Mouse (Mus musculus): Measurements from ENCODE around the gene Farsa. TPM values are rescaled to one million over a fixed set of nuclear protein-coding genes. Genes with fewer than 3 reads are reported as not detected.
A peak's percentile ranks its signal among the peaks of the same experiment; 100 is the strongest.

The Farsa gene
- polyA plus RNA-seq, 1 experiment from 2014 or later: 126 TPM

DNA sequence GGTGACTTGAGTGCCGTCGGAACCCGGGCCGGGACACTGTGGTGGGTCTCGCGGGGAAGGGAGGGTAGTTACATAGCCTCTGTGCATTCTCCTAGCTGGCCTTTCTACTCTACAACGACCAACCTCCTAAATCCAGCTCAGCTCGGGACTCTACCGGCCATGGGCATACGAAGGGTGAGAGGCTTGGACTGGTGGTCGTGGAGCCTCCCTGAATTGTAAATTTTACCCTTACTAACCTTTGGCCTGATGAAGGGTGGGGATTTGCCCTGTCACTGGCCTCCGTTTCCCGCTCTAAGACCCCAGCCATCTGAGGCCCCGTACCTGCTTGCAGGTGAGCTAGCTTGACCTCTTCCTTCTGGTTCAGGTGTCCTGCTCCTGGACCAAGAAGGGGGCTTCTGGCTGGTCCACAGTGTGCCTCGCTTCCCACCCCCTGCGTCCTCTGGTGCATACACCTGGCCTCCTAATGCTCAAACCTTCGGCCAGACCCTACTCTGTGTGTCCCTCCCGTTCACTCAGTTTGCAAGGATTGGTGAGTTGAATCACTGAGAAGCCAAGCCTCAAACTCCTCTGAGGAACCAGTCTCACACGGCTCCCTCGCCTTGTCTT lies 52.5 kb downstream of the Farsa start:
- H3K27me3 ChIP-seq (replicated peaks): peaks cover 28% of the 10 kb centered on the region

DNA sequence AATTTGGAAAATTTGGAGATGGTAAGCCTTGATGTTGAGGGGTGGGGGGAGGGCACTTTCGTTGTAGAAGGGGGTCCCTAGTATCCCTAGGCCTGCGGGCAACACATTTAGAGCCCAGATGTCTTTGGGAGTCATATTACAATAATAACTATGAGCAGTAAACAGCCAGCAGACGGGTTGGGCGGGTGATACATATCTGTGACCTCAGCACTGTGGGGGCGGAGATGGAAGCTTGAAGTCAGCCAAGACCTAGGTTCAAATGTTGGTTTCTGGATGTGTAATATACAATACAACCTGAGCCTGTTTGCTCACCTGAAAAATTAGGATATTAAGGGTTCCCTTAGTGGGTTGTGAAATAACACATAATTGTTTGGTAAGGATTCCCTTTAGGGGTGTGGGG lies 53.2 kb downstream of the Farsa start:
- WGBS: 94% methylated on average over 5 of the region's 5 CpGs
- Histone ChIP-seq H3K9me3 (no peaks in the 10 kb centered on the region), H3K4me1 (peaks cover 16% of the 10 kb centered on the region; the same call in 1 of the 2 replicates), H3K36me3 (replicated peaks) (peaks cover 30% of the 10 kb centered on the region), H3K4me3 (no peak overlapping the region), H3K9ac (no peak overlapping the region), H3K4me2 (no peak overlapping the region), H3K27ac (no peak overlapping the region), H3K27me3 (replicated peaks) (peaks cover 29% of the 10 kb centered on the region)
- no peak for ATAC-seq (replicated peaks)

More for the DNA sequence above, 52.5 kb downstream of the Farsa start:
- Histone ChIP-seq H3K36me3 (replicated peaks) (peaks cover 23% of the 10 kb centered on the region), H3K4me1 (peaks cover 16% of the 10 kb centered on the region; the same call in 1 of the 2 replicates), H3K4me2 (peak overlapping the region; percentile 50), H3K27ac (no peak overlapping the region), H3K9ac (no peak overlapping the region; the same call in 1 of the 2 replicates), H3K4me3 (peak overlapping the region; percentile 33), H3K9me3 (no peaks in the 10 kb centered on the region)
- WGBS: 49% methylated on average over 20 of the region's 20 CpGs
- ATAC-seq (replicated peaks): peak; percentile 18

GRCm38 (mm10) chr8:84910551-84910950 lies 53.8 kb downstream of the Farsa start:
- Histone ChIP-seq H3K4me1 (peaks cover 16% of the 10 kb centered on the region; the same call in 1 of the 2 replicates), H3K36me3 (replicated peaks) (peaks cover 36% of the 10 kb centered on the region), H3K4me2 (no peak overlapping the region), H3K27ac (no peak overlapping the region), H3K9me3 (no peaks in the 10 kb centered on the region), H3K27me3 (replicated peaks) (peaks cover 34% of the 10 kb centered on the region), H3K9ac (no peak overlapping the region), H3K4me3 (no peak overlapping the region)
- WGBS: 92% methylated on average over 6 of the region's 6 CpGs
- ATAC-seq (replicated peaks): no peak

DNA sequence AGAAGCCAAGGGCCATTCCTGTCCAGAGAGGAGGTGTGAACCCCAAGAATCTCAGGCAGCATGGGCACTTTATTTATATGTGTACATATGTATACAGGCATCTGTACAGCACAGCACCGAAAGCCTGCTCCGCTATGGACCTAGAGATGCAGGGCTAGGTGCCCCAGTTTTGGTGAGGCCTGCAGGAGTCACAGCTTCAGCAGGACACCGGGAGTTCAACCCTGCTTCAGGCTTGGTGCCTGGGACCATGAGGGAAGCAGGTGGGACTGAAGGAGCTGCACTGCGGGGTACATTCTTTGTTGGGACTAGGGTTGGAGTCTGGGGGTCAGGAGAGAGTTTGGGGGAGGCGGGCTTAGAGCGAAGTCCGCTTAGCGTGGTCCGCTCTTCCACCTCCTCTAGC lies 55.1 kb downstream of the Farsa start:
- Histone ChIP-seq H3K9ac (no peak overlapping the region), H3K4me1 (peaks cover 16% of the 10 kb centered on the region; the same call in 1 of the 2 replicates), H3K27ac (no peak overlapping the region), H3K9me3 (no peaks in the 10 kb centered on the region), H3K4me3 (no peak overlapping the region), H3K27me3 (replicated peaks) (peaks cover 35% of the 10 kb centered on the region), H3K36me3 (replicated peaks) (peaks cover 49% of the 10 kb centered on the region), H3K4me2 (no peak overlapping the region)
- WGBS: 81% methylated on average over 9 of the region's 9 CpGs
- ATAC-seq (replicated peaks): no peak

DNA sequence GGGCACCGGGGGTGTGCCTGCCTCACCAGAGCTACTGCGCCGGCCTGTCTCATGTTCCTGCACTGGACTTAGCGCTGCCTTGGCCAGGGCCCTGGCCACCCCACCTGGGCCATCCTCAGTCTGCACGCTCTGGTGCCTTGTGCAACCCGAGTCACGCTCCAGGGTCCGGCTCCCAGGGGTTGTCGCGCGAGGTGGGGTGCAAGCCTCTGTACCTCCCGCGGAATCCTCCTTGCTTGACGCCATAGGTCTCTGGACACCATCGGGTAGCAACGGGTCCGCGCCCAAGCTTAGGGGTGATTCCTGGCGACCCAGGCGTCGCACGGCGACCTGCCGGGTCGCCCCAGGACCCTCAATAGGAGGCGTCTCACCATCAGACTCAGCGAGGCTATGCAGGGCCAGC lies 55.6 kb downstream of the Farsa start:
- Histone ChIP-seq H3K4me2 (no peak overlapping the region), H3K9ac (no peak overlapping the region), H3K4me3 (no peak overlapping the region), H3K36me3 (replicated peaks) (peaks cover 53% of the 10 kb centered on the region), H3K9me3 (no peaks in the 10 kb centered on the region), H3K27ac (no peak overlapping the region), H3K4me1 (peaks cover 16% of the 10 kb centered on the region; the same call in 1 of the 2 replicates), H3K27me3 (replicated peaks) (peaks cover 35% of the 10 kb centered on the region)
- ATAC-seq (replicated peaks): no peak
- 18% methylated on average over 27 of the region's 27 CpGs for WGBS

DNA sequence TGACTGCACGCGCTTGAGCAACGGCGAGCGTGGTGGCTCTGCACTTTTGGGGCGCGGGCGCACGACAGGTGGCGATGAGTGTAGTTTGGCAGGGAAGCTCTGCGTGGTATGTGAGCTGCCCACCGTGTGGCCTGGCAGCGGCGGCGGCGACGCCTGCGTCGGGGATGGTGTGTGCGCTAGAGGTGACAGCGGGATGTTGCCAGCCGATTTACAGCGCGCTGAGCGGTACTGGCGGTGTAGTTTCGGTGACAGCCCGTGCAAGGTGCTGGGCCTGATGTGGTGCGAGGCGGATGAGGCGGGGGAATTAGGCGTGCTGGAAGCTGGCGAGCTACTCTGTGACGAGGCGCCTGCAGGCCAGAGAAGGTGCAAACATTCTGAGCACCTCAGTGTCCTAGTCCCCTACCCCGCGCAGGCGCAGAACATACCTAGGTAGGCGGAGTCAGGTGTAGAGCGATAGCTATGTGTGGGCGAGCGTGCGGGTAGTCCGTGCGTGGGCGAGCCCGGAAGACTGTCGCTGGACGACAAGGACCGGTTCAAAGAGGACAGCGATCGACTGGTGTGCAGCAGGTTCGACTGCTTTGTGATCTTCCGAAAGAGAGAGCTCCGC lies 56.2 kb downstream of the Farsa start:
- Histone ChIP-seq H3K36me3 (replicated peaks) (peaks cover 59% of the 10 kb centered on the region), H3K27me3 (replicated peaks) (peaks cover 35% of the 10 kb centered on the region), H3K4me1 (peaks cover 16% of the 10 kb centered on the region; the same call in 1 of the 2 replicates), H3K9ac (no peak overlapping the region), H3K4me3 (peak overlapping the region; percentile 15), H3K4me2 (peak overlapping the region; percentile 39), H3K27ac (no peak overlapping the region), H3K9me3 (no peaks in the 10 kb centered on the region)
- 6% methylated on average over 55 of the region's 55 CpGs for WGBS
- ATAC-seq (replicated peaks): no peak

- 24% methylated on average over 9 of the region's 9 CpGs for WGBS
- peaks cover 35% of the 10 kb centered on the region for H3K27me3 ChIP-seq (replicated peaks)
- H3K36me3 ChIP-seq (replicated peaks): peaks cover 64% of the 10 kb centered on the region
- H3K9me3 ChIP-seq: no peaks in the 10 kb centered on the region
- H3K9ac ChIP-seq: no peak overlapping the region
- peaks cover 14% of the 10 kb centered on the region; the same call in 1 of the 2 replicates for H3K4me1 ChIP-seq
- peak overlapping the region; percentile 39; the same call in 1 of the 2 replicates for H3K4me2 ChIP-seq
- H3K27ac ChIP-seq: no peak overlapping the region
- peak overlapping the region; percentile 15; the same call in 1 of the 2 replicates for H3K4me3 ChIP-seq
- ATAC-seq (replicated peaks): no peak
These were observed 56.7 kb downstream of the Farsa start for GRCm38 (mm10) chr8:84913502-84913900.

GRCm38 (mm10) chr8:84913960-84914359 lies 57.2 kb downstream of the Farsa start:
- Histone ChIP-seq H3K4me2 (no peak overlapping the region), H3K27me3 (replicated peaks) (peaks cover 35% of the 10 kb centered on the region), H3K36me3 (replicated peaks) (peaks cover 69% of the 10 kb centered on the region), H3K4me1 (peaks cover 9% of the 10 kb centered on the region; the same call in 1 of the 2 replicates), H3K4me3 (no peak overlapping the region), H3K9me3 (no peaks in the 10 kb centered on the region), H3K27ac (no peak overlapping the region), H3K9ac (no peak overlapping the region)
- WGBS: 24% methylated on average over 4 of the region's 4 CpGs
- no peak for ATAC-seq (replicated peaks)

DNA sequence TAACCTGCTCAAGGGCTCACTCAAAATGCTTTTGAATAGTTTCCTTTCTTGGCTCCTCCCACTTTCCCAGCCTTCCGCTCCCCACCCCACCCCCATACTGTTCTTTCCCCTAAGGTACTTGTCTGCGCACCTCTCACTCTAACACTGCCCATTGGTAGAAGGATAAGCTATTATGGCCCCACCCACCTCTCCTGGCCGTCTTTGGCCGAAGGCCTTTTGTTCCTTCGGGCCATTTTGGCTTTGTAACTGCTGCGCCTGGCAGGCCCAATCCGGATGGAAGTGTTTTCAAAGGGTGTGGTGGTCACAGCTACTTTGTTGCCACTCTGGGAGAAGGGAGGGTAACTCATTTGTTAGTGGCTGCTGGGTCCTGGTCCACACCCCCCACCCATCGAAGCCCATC lies 58.5 kb downstream of the Farsa start:
- H3K9me3 ChIP-seq: no peaks in the 10 kb centered on the region
- no peak overlapping the region for H3K27ac ChIP-seq
- peaks cover 5% of the 10 kb centered on the region; the same call in 1 of the 2 replicates for H3K4me1 ChIP-seq
- H3K36me3 ChIP-seq (replicated peaks): peaks cover 80% of the 10 kb centered on the region
- H3K4me2 ChIP-seq: no peak overlapping the region
- peaks cover 26% of the 10 kb centered on the region for H3K27me3 ChIP-seq (replicated peaks)
- no peak overlapping the region for H3K9ac ChIP-seq
- ATAC-seq (replicated peaks): no peak
- WGBS: 90% methylated on average over 8 of the region's 8 CpGs
- H3K4me3 ChIP-seq: no peak overlapping the region

GRCm38 (mm10) chr8:84917781-84918180 lies 61.0 kb downstream of the Farsa start:
- Histone ChIP-seq H3K4me3 (no peak overlapping the region), H3K36me3 (replicated peaks) (peaks cover 90% of the 10 kb centered on the region), H3K9ac (no peak overlapping the region), H3K9me3 (no peaks in the 10 kb centered on the region), H3K4me1 (peaks cover 4% of the 10 kb centered on the region; the same call in 1 of the 2 replicates), H3K27ac (no peak overlapping the region), H3K4me2 (no peak overlapping the region), H3K27me3 (replicated peaks) (peaks cover 18% of the 10 kb centered on the region)
- no peak for ATAC-seq (replicated peaks)
- WGBS: 29% methylated on average over 20 of the region's 20 CpGs

- Histone ChIP-seq H3K4me3 (no peak overlapping the region), H3K27ac (no peak overlapping the region), H3K9me3 (no peaks in the 10 kb centered on the region), H3K9ac (no peak overlapping the region), H3K27me3 (replicated peaks) (peaks cover 18% of the 10 kb centered on the region), H3K36me3 (replicated peaks) (peaks cover 88% of the 10 kb centered on the region), H3K4me2 (no peak overlapping the region), H3K4me1 (no peaks in the 10 kb centered on the region)
- 94% methylated on average over 15 of the region's 15 CpGs for WGBS
- no peak for ATAC-seq (replicated peaks)
These were observed 61.9 kb downstream of the Farsa start for GRCm38 (mm10) chr8:84918646-84919045.

All from midbrain, embryonic 15.5 days (tissue).